Mouse (Mus musculus) kidney, adult 8-10 months (tissue): Measurements from ENCODE around the gene Dgkd.

Source experiments
- DNase-seq, 2 experiments: peaks; one replicate each; pipeline ENCODE4 v3.0.0; 2022

The Dgkd gene

GRCm38 (mm10) chr1:87849278-87849677 is 3.8 kb upstream of the Dgkd start:
- DNase-seq, result no peak

GRCm38 (mm10) chr1:87851344-87851743 is 1.7 kb upstream of the Dgkd start:
- no peak for DNase-seq

GRCm38 (mm10) chr1:87852081-87852790 is 851 bp upstream of the Dgkd start:
- DNase-seq, result no peak

- peak in 1 of 2 experiments; percentile 43 for DNase-seq
These were observed 694 bp downstream of the Dgkd start for GRCm38 (mm10) chr1:87853601-87854361.

- DNase-seq, result no peak
These were observed 1.3 kb downstream of the Dgkd start for GRCm38 (mm10) chr1:87854411-87854810.

- DNase-seq, result no peak
These were observed 1.8 kb downstream of the Dgkd start for GRCm38 (mm10) chr1:87854851-87855251.

GRCm38 (mm10) chr1:87855522-87855921 is 2.4 kb downstream of the Dgkd start:
- DNase-seq, result no peak

- no peak for DNase-seq
These were observed 3.7 kb downstream of the Dgkd start for GRCm38 (mm10) chr1:87856823-87857222.

- no peak for DNase-seq
These were observed 4.9 kb downstream of the Dgkd start for GRCm38 (mm10) chr1:87858031-87858430.

GRCm38 (mm10) chr1:87858529-87858928 is 5.4 kb downstream of the Dgkd start:
- peak; percentile 54 to 71 for DNase-seq

- DNase-seq, result no peak
These were observed 10.5 kb downstream of the Dgkd start for GRCm38 (mm10) chr1:87863602-87864001.

- no peak for DNase-seq
These were observed 11.8 kb downstream of the Dgkd start for GRCm38 (mm10) chr1:87864889-87865288.

- DNase-seq, result no peak
These were observed 13.6 kb downstream of the Dgkd start for GRCm38 (mm10) chr1:87866672-87867071.

GRCm38 (mm10) chr1:87871546-87871945 is 18.5 kb downstream of the Dgkd start:
- no peak for DNase-seq

- DNase-seq, result no peak
These were observed 20.0 kb downstream of the Dgkd start for GRCm38 (mm10) chr1:87873081-87873480.

GRCm38 (mm10) chr1:87876065-87876464 is 23.0 kb downstream of the Dgkd start:
- DNase-seq, result no peak

GRCm38 (mm10) chr1:87877552-87878283 is 24.6 kb downstream of the Dgkd start:
- DNase-seq, result no peak

GRCm38 (mm10) chr1:87879034-87879433 is 25.9 kb downstream of the Dgkd start:
- DNase-seq, result no peak

GRCm38 (mm10) chr1:87879494-87880325 is 26.6 kb downstream of the Dgkd start:
- DNase-seq, result peak; percentile 91 to 94

- no peak for DNase-seq
These were observed 27.2 kb downstream of the Dgkd start for GRCm38 (mm10) chr1:87880326-87880627.

GRCm38 (mm10) chr1:87880856-87881255 is 27.8 kb downstream of the Dgkd start:
- peak in 1 of 2 experiments; percentile 14 for DNase-seq

- DNase-seq, result no peak
These were observed 28.6 kb downstream of the Dgkd start for GRCm38 (mm10) chr1:87881726-87882125.

- no peak for DNase-seq
These were observed 29.5 kb downstream of the Dgkd start for GRCm38 (mm10) chr1:87882554-87882953.
